Comparison of ENCODE assay signal across 17 mouse cellular contexts in the genomic region with DNA sequence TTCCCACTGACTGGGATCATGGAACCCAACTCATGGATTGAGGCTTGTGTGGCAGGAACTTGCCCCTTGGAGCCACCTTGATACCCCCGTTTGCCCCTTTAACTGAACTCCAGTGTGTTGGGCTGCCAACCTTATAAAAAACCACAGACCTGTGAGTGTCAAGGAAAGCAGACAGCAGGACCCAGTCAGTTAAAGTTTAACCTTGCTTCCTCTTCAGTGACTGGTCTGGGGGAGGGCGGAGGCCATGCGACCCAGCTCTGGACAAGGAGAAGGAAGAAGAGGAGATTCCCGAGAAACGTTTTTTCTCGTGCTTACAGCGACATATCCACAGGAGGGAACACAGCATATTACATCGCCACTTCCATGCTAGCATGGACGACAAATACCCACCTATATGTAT.
DNase-seq lines count a peak whose midpoint lies in the region; ATAC-seq and TF ChIP-seq lines count a peak whose summit lies in the region.
"Had no signal": no experiment of that assay in that cellular context is flagged by ENCODE, and none has a peak within 500 bp of the region (broad histone marks: within the 10 kb centered on the region; RNA-seq: fewer than 3 reads in every experiment).

No protein-coding gene starts in this region.

- peak; percentile 2 to 11 for DNase-seq in kidney, adult 8-10 months
- DNase-seq in kidney, postnatal 10 days, result peak; percentile 30
- DNase-seq in kidney, postnatal 4 days, result peak; percentile 26 to 56
- DNase-seq in midbrain, postnatal 0 days (ENCODE audit: low spot score), result no peak
- no peak for DNase-seq in gastrocnemius, postnatal 4 days (ENCODE audit: low spot score in 2 of 2)
- DNase-seq: adrenal gland, adult 8-10 months; adrenal gland, postnatal 36 days; cerebellum, adult 2 months; cerebellum, postnatal 25 days; gastrocnemius, postnatal 10 days; heart, postnatal 36 days had no signal

- H3K4me3 ChIP-seq in kidney, embryonic 14.5 days (ENCODE audit: low read length), result no peak overlapping the region
- H3K4me3 ChIP-seq in kidney, embryonic 16.5 days (ENCODE audit: low read length), result no peak overlapping the region
- no peak overlapping the region for H3K4me3 ChIP-seq in midbrain, postnatal 0 days (ENCODE audit: low read depth, low read length)
- H3K4me3 ChIP-seq: embryonic facial prominence, embryonic 12.5 days; forebrain, embryonic 15.5 days; heart, embryonic 13.5 days; hindbrain, embryonic 15.5 days had no signal

- no peak overlapping the region for H3K27ac ChIP-seq in kidney, embryonic 14.5 days (ENCODE audit: low read depth, low read length)
- H3K27ac ChIP-seq in kidney, embryonic 16.5 days (ENCODE audit: low read length), result no peak overlapping the region
- H3K27ac ChIP-seq in midbrain, postnatal 0 days (ENCODE audit: low read depth, low read length), result no peak overlapping the region
- H3K27ac ChIP-seq: embryonic facial prominence, embryonic 12.5 days; forebrain, embryonic 15.5 days; heart, embryonic 13.5 days; hindbrain, embryonic 15.5 days had no signal

- TF ChIP-seq CTCF in midbrain, postnatal 0 days (IDR thresholded peaks at IDR 0.05), result no peak

- no peaks in the 10 kb centered on the region for H3K27me3 ChIP-seq in kidney, embryonic 14.5 days (ENCODE audit: control insufficient read depth, insufficient read depth, low read length)
- H3K27me3 ChIP-seq in kidney, embryonic 16.5 days (ENCODE audit: insufficient read depth, low read length), result no peaks in the 10 kb centered on the region
- H3K27me3 ChIP-seq in midbrain, postnatal 0 days (ENCODE audit: insufficient read depth, low read length), result no peaks in the 10 kb centered on the region
- H3K27me3 ChIP-seq: embryonic facial prominence, embryonic 12.5 days; forebrain, embryonic 15.5 days; heart, embryonic 13.5 days; hindbrain, embryonic 15.5 days had no signal

- H3K4me1 ChIP-seq in kidney, embryonic 14.5 days (ENCODE audit: control insufficient read depth, insufficient read depth, low read length), result no peaks in the 10 kb centered on the region
- H3K4me1 ChIP-seq in kidney, embryonic 16.5 days (ENCODE audit: insufficient read depth, low read length), result no peaks in the 10 kb centered on the region; the same call in none of the 2 replicates
- H3K4me1 ChIP-seq in midbrain, postnatal 0 days (ENCODE audit: insufficient read depth, low read length), result no peaks in the 10 kb centered on the region
- H3K4me1 ChIP-seq: forebrain, embryonic 15.5 days; heart, embryonic 13.5 days; hindbrain, embryonic 15.5 days had no signal

- H3K4me2 ChIP-seq in kidney, embryonic 14.5 days (replicated peaks; ENCODE audit: low read depth, low read length), result no peak overlapping the region
- H3K4me2 ChIP-seq in kidney, embryonic 16.5 days (replicated peaks; ENCODE audit: low read depth, low read length), result no peak overlapping the region
- H3K4me2 ChIP-seq in midbrain, postnatal 0 days (ENCODE audit: low read depth, low read length, poor library complexity, severe bottlenecking), result no peak overlapping the region
- H3K4me2 ChIP-seq: embryonic facial prominence, embryonic 12.5 days; forebrain, embryonic 15.5 days; heart, embryonic 13.5 days; hindbrain, embryonic 15.5 days had no signal

- ATAC-seq in kidney, embryonic 14.5 days (ENCODE audit: low FRiP score, low TSS enrichment), result no peak
- peak; percentile 65; the same call in 1 of the 2 replicates for ATAC-seq in kidney, embryonic 16.5 days (ENCODE audit: low FRiP score, low TSS enrichment)
- no peak for ATAC-seq in midbrain, postnatal 0 days (ENCODE audit: low FRiP score)
- ATAC-seq: forebrain, embryonic 15.5 days had no signal

- 87% methylated on average over 9 of the region's 9 CpGs for WGBS in kidney, embryonic 14.5 days
- WGBS in kidney, embryonic 16.5 days, result 76% methylated on average over 9 of the region's 9 CpGs
- WGBS in midbrain, postnatal 0 days, result 95% methylated on average over 9 of the region's 9 CpGs

- H3K36me3 ChIP-seq in kidney, embryonic 14.5 days (ENCODE audit: control insufficient read depth, insufficient read depth, low read length), result no peaks in the 10 kb centered on the region
- H3K36me3 ChIP-seq in kidney, embryonic 16.5 days (ENCODE audit: insufficient read depth, low read length), result no peaks in the 10 kb centered on the region
- H3K36me3 ChIP-seq in midbrain, postnatal 0 days (ENCODE audit: insufficient read depth, low read length), result no peaks in the 10 kb centered on the region
- H3K36me3 ChIP-seq: embryonic facial prominence, embryonic 12.5 days; forebrain, embryonic 15.5 days; heart, embryonic 13.5 days; hindbrain, embryonic 15.5 days had no signal

- H3K9ac ChIP-seq in kidney, embryonic 14.5 days (ENCODE audit: low read depth, low read length), result no peak overlapping the region
- no peak overlapping the region for H3K9ac ChIP-seq in kidney, embryonic 16.5 days (replicated peaks; ENCODE audit: low read length)
- H3K9ac ChIP-seq in midbrain, postnatal 0 days (replicated peaks; ENCODE audit: low read length, poor library complexity, severe bottlenecking), result no peak overlapping the region
- H3K9ac ChIP-seq: embryonic facial prominence, embryonic 12.5 days; forebrain, embryonic 15.5 days; heart, embryonic 13.5 days; hindbrain, embryonic 15.5 days had no signal

- H3K9me3 ChIP-seq in kidney, embryonic 14.5 days (ENCODE audit: control insufficient read depth, low read length), result no peaks in the 10 kb centered on the region
- no peaks in the 10 kb centered on the region for H3K9me3 ChIP-seq in kidney, embryonic 16.5 days (ENCODE audit: low read length)
- no peaks in the 10 kb centered on the region for H3K9me3 ChIP-seq in midbrain, postnatal 0 days (ENCODE audit: low read length)
- H3K9me3 ChIP-seq: embryonic facial prominence, embryonic 12.5 days; forebrain, embryonic 15.5 days; heart, embryonic 13.5 days; hindbrain, embryonic 15.5 days had no signal

Comparison
In these comparisons a context has a peak if more than half of its experiments do, and no peak if none do; other contexts are left out.
1. DNase-seq: peak in kidney, adult 8-10 months (2 of 2), kidney, postnatal 10 days (single experiment) and kidney, postnatal 4 days (2 of 2); none in midbrain, postnatal 0 days (single experiment) and gastrocnemius, postnatal 4 days (0 of 2).